In the genomic region with DNA sequence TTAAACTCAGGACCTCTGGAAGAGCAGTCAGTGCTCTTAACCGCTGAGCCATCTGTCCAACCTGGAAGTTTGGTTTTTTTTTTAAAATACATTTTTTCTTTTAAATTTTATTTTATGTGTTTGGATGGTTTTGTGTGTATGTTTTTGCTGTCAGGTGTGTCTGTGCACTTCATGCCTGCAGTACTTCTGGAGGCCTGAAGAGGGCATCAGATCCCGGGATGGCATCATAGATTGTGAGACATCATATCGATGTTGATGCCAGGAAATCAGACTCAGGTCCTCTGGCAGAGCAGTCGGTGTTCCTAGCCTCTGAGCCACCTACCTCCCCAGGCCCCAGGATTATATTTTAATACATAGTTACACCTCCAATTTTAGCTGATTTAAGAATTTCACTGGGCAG, we compare ENCODE assay signal across 28 mouse cellular contexts. TPM values are rescaled to one million over a fixed set of nuclear protein-coding genes. Genes with fewer than 3 reads are reported as not detected.
A peak's percentile ranks its signal among the peaks of the same experiment; 100 is the strongest.
DNase-seq lines count a peak whose midpoint lies in the region; ATAC-seq and TF ChIP-seq lines count a peak whose summit lies in the region.
"Had no signal": no experiment of that assay in that cellular context is flagged by ENCODE, and none has a peak within 500 bp of the region (broad histone marks: within the 10 kb centered on the region; RNA-seq: fewer than 3 reads in every experiment).

No protein-coding gene starts in this region.

- no peak for ATAC-seq in kidney, postnatal 0 days (replicated peaks; ENCODE audit: low FRiP score, low read depth)
- ATAC-seq in lung, postnatal 0 days: no peak
- ATAC-seq in activated CD4-positive, CD25-positive, alpha-beta regulatory T cell, adult 4 months: no peak
- ATAC-seq: forebrain, embryonic 14.5 days; inflammation-experienced regulatory T-cells, adult 6 months; midbrain, embryonic 16.5 days had no signal

- TF ChIP-seq POLR2A in MEL (IDR thresholded peaks at IDR 0.05; ENCODE audit: control insufficient read depth in 1 of 2, insufficient read depth in 1 of 2, low read depth in 1 of 2, low read length in 2 of 2, poor library complexity in 1 of 2): no peak
- no peak for TF ChIP-seq POLR2A in small intestine, adult 2 months (IDR thresholded peaks at IDR 0.05; ENCODE audit: low read depth, low read length)

- no peak for DNase-seq in kidney, postnatal 0 days (ENCODE audit: low spot score)
- no peak for DNase-seq in kidney, postnatal 25 days
- DNase-seq in lung, postnatal 0 days (ENCODE audit: low spot score): no peak
- no peak for DNase-seq in lung, adult 18-20 months
- DNase-seq in MEL (ENCODE audit: low read depth, low spot score): no peak
- DNase-seq: adrenal gland, adult 2 months; cerebellum, postnatal 10 days; layer of hippocampus, postnatal 36 days; liver, embryonic 13.5 days; lung, postnatal 14 days; right cerebral cortex, postnatal 25 days; thymus, postnatal 25 days had no signal

- no peak overlapping the region for H3K27ac ChIP-seq in kidney, postnatal 0 days
- H3K27ac ChIP-seq in lung, postnatal 0 days (ENCODE audit: low read length): no peak overlapping the region
- H3K27ac ChIP-seq in MEL (ENCODE audit: control insufficient read depth, low read depth, low read length): no peak overlapping the region
- no peak overlapping the region for H3K27ac ChIP-seq in small intestine, adult 2 months (ENCODE audit: insufficient read depth, low read depth, low read length)
- H3K27ac ChIP-seq: embryonic facial prominence, embryonic 12.5 days; heart, embryonic 10.5 days; hindbrain, embryonic 12.5 days; kidney, embryonic 15.5 days; liver, embryonic 13.5 days had no signal

- H3K9me3 ChIP-seq in kidney, postnatal 0 days (replicated peaks; ENCODE audit: low read length): no peaks in the 10 kb centered on the region
- no peaks in the 10 kb centered on the region for H3K9me3 ChIP-seq in lung, postnatal 0 days (ENCODE audit: low read length)
- H3K9me3 ChIP-seq in MEL (replicated peaks; ENCODE audit: insufficient read depth, low read length): no peaks in the 10 kb centered on the region
- H3K9me3 ChIP-seq: embryonic facial prominence, embryonic 12.5 days; G1E; heart, embryonic 10.5 days; hindbrain, embryonic 12.5 days; kidney, embryonic 15.5 days; liver, embryonic 13.5 days had no signal

- no peak overlapping the region for H3K9ac ChIP-seq in kidney, postnatal 0 days (ENCODE audit: low read depth, low read length)
- no peak overlapping the region for H3K9ac ChIP-seq in lung, postnatal 0 days (replicated peaks; ENCODE audit: low read depth)
- no peak overlapping the region for H3K9ac ChIP-seq in MEL (ENCODE audit: control insufficient read depth, low read depth, low read length, poor library complexity, severe bottlenecking)
- H3K9ac ChIP-seq: embryonic facial prominence, embryonic 12.5 days; hindbrain, embryonic 12.5 days; kidney, embryonic 15.5 days; liver, embryonic 13.5 days had no signal

- TF ChIP-seq RAD21 in MEL (IDR thresholded peaks at IDR 0.05; ENCODE audit: low read depth, low read length): peak; percentile 41

- no peaks in the 10 kb centered on the region for H3K27me3 ChIP-seq in kidney, postnatal 0 days (ENCODE audit: insufficient read depth, low read length)
- no peaks in the 10 kb centered on the region for H3K27me3 ChIP-seq in lung, postnatal 0 days (replicated peaks; ENCODE audit: insufficient read depth, low read length)
- no peaks in the 10 kb centered on the region; a peak in 2 of 4 replicates for H3K27me3 ChIP-seq in MEL (ENCODE audit: control insufficient read depth in 1 of 2, insufficient read depth in 2 of 2, low read length in 2 of 2)
- H3K27me3 ChIP-seq in small intestine, adult 2 months (ENCODE audit: control insufficient read depth, insufficient read depth, low read length): no peaks in the 10 kb centered on the region
- H3K27me3 ChIP-seq: embryonic facial prominence, embryonic 12.5 days; hindbrain, embryonic 12.5 days; liver, embryonic 13.5 days had no signal

- no peak for TF ChIP-seq EP300 in lung, postnatal 0 days (IDR thresholded peaks at IDR 0.05)
- no peak for TF ChIP-seq EP300 in MEL (IDR thresholded peaks at IDR 0.05; ENCODE audit: low read depth in 1 of 2, low read length in 2 of 2)

- H3K4me1 ChIP-seq in kidney, postnatal 0 days (replicated peaks; ENCODE audit: insufficient read depth, low read length): no peaks in the 10 kb centered on the region
- H3K4me1 ChIP-seq in lung, postnatal 0 days (ENCODE audit: insufficient read depth, low read depth, low read length): no peaks in the 10 kb centered on the region
- H3K4me1 ChIP-seq in MEL (ENCODE audit: control insufficient read depth in 1 of 2, insufficient read depth in 2 of 2, low read length in 2 of 2): no peaks in the 10 kb centered on the region
- H3K4me1 ChIP-seq in small intestine, adult 2 months (ENCODE audit: control insufficient read depth, insufficient read depth, insufficient read length, low read length): no peaks in the 10 kb centered on the region
- H3K4me1 ChIP-seq: hindbrain, embryonic 12.5 days; liver, embryonic 13.5 days had no signal

- WGBS in kidney, postnatal 0 days: 91% methylated on average over 4 of the region's 4 CpGs
- 87% methylated on average over 4 of the region's 4 CpGs for WGBS in lung, postnatal 0 days
- WGBS in small intestine, adult 2 months: 94% methylated on average over 4 of the region's 4 CpGs

- TF ChIP-seq CTCF in kidney, postnatal 0 days (IDR thresholded peaks at IDR 0.05; ENCODE audit: low read depth): peak; percentile 27; the same call in 1 of the 2 replicates
- TF ChIP-seq CTCF in lung, postnatal 0 days (IDR thresholded peaks at IDR 0.05): peak; percentile 25
- TF ChIP-seq CTCF in MEL (IDR thresholded peaks at IDR 0.05 in 2 of 3, conservative IDR thresholded peaks at IDR 0.05 in 1 of 3; ENCODE audit: control insufficient read depth in 1 of 3, insufficient read depth in 1 of 3, low read depth in 2 of 3, low read length in 3 of 3, poor library complexity in 1 of 3, severe bottlenecking in 1 of 3): peak; percentile 42 to 45 (median 43); a peak in 5 of 6 replicates
- TF ChIP-seq CTCF in small intestine, adult 2 months (IDR thresholded peaks at IDR 0.05; ENCODE audit: extremely low read depth, insufficient read length, insufficient replicate concordance, low read depth, low read length): peak; percentile 19; the same call in 1 of the 2 replicates

- no peaks in the 10 kb centered on the region for H3K36me3 ChIP-seq in kidney, postnatal 0 days (ENCODE audit: insufficient read depth, low read length)
- no peaks in the 10 kb centered on the region for H3K36me3 ChIP-seq in lung, postnatal 0 days (ENCODE audit: insufficient read depth, low read length)
- no peaks in the 10 kb centered on the region for H3K36me3 ChIP-seq in MEL (ENCODE audit: control insufficient read depth in 1 of 2, insufficient read depth in 2 of 2, low read length in 2 of 2)
- H3K36me3 ChIP-seq in small intestine, adult 2 months (ENCODE audit: control insufficient read depth, insufficient read depth, low read length): peaks cover 19% of the 10 kb centered on the region
- H3K36me3 ChIP-seq: embryonic facial prominence, embryonic 12.5 days; G1E; heart, embryonic 10.5 days; hindbrain, embryonic 12.5 days; kidney, embryonic 15.5 days; liver, embryonic 13.5 days had no signal

- no peaks in the 10 kb centered on the region for H3K79me2 ChIP-seq in MEL (ENCODE audit: control insufficient read depth, insufficient read depth, low read length, poor library complexity)

- no peak overlapping the region for H3K4me2 ChIP-seq in kidney, postnatal 0 days (ENCODE audit: low read length)
- no peak overlapping the region for H3K4me2 ChIP-seq in lung, postnatal 0 days (replicated peaks; ENCODE audit: low read depth, low read length)
- H3K4me2 ChIP-seq: embryonic facial prominence, embryonic 12.5 days; hindbrain, embryonic 12.5 days; kidney, embryonic 15.5 days; liver, embryonic 13.5 days had no signal

- H3K4me3 ChIP-seq in kidney, postnatal 0 days (replicated peaks; ENCODE audit: low read depth, low read length): no peak overlapping the region
- no peak overlapping the region for H3K4me3 ChIP-seq in lung, postnatal 0 days (ENCODE audit: low read depth, low read length)
- no peak overlapping the region for H3K4me3 ChIP-seq in MEL (ENCODE audit: control insufficient read depth in 1 of 2, insufficient read depth in 1 of 2, low read depth in 2 of 2, low read length in 2 of 2)
- no peak overlapping the region for H3K4me3 ChIP-seq in small intestine, adult 2 months (ENCODE audit: low read depth, low read length)
- H3K4me3 ChIP-seq: embryonic facial prominence, embryonic 12.5 days; erythroblast, embryonic 14.5 days; heart, embryonic 10.5 days; hindbrain, embryonic 12.5 days; kidney, embryonic 15.5 days; liver, embryonic 13.5 days had no signal

TF ChIP-seq in MEL, 35 proteins besides CTCF, POLR2A, EP300 and RAD21 (continues in another document):
- TF ChIP-seq SMC3 (IDR thresholded peaks at IDR 0.05; ENCODE audit: low read depth, low read length): peak; percentile 50
- TF ChIP-seq ELF1 (IDR thresholded peaks at IDR 0.05; ENCODE audit: low read depth, low read length): no peak

RNA-seq across cellular contexts. Expression of a gene that starts 10.3 kb away (rescaled TPM):
- 0.33 and 0.38 TPM in 2 replicates for polyA plus RNA-seq in kidney, postnatal 0 days (2015; fragmentation: Nextera tagmentation; extraction: Ambion mirVana)
- 0.12 and 0.43 TPM in 2 replicates for polyA plus RNA-seq in lung, postnatal 0 days (2015; fragmentation: Nextera tagmentation; extraction: Ambion mirVana)
- total RNA-seq in MEL (2012; rRNA removed): not detected in 2 replicates
- not detected for polyA plus RNA-seq in MEL (2012; ENCODE audit: insufficient read depth in 1 of 2, insufficient read length in 2 of 2, low read depth in 1 of 2, low replicate concordance in 2 of 2, missing spikeins in 1 of 2)
- 31.3 and 92.7 TPM in 2 replicates for polyA plus RNA-seq in small intestine, adult 2 months (2012; rRNA removed)
- polyA plus RNA-seq in activated CD4-positive, CD25-positive, alpha-beta regulatory T cell, adult 4 months (2017; shearing (Covaris generic)): not detected
- total RNA-seq: adrenal gland, adult 2 months; G1E; gastrocnemius, postnatal 4 days; layer of hippocampus, postnatal 36 days; left cerebral cortex, postnatal 25 days; megakaryocyte-erythroid progenitor cell, adult 5-6 weeks; neutrophil, adult 5-6 weeks had no signal
- polyA plus RNA-seq: adrenal gland, adult 2 months; C2C12; embryonic facial prominence, embryonic 12.5 days; erythroblast, embryonic 14.5 days; forebrain, embryonic 14.5 days; G1E; hindbrain, embryonic 12.5 days; inflammation-experienced regulatory T-cells, adult 6 months; midbrain, embryonic 16.5 days had no signal

RNA-seq across cellular contexts. Expression of a gene that starts 18.3 kb away (rescaled TPM):
- 7.4 and 10.0 TPM in 2 replicates for polyA plus RNA-seq in kidney, postnatal 0 days (2015; fragmentation: Nextera tagmentation; extraction: Ambion mirVana)
- 4.4 and 12.7 TPM in 2 replicates for polyA plus RNA-seq in lung, postnatal 0 days (2015; fragmentation: Nextera tagmentation; extraction: Ambion mirVana)
- total RNA-seq in MEL (2012; rRNA removed): 17.6 and 28.6 TPM in 2 replicates
- polyA plus RNA-seq in MEL (2012; ENCODE audit: insufficient read depth in 1 of 2, insufficient read length in 2 of 2, low read depth in 1 of 2, low replicate concordance in 2 of 2, missing spikeins in 1 of 2): 100 to 1,000 TPM in 1 of 2 experiments, 10 to 100 TPM in 1; 16.6 to 132 TPM
- polyA plus RNA-seq in small intestine, adult 2 months (2012; rRNA removed): 0.38 and 1.1 TPM in 2 replicates
- polyA plus RNA-seq in activated CD4-positive, CD25-positive, alpha-beta regulatory T cell, adult 4 months (2017; shearing (Covaris generic)): 10 to 100 TPM; 37.3 to 71.3 TPM
- polyA plus RNA-seq: forebrain, embryonic 14.5 days; hindbrain, embryonic 12.5 days; kidney, embryonic 15.5 days had no signal

RNA-seq across cellular contexts. Expression of a gene that starts 27.9 kb away (rescaled TPM):
- 1.6 and 1.7 TPM in 2 replicates for polyA plus RNA-seq in kidney, postnatal 0 days (2015; fragmentation: Nextera tagmentation; extraction: Ambion mirVana)
- 1.1 and 1.7 TPM in 2 replicates for polyA plus RNA-seq in lung, postnatal 0 days (2015; fragmentation: Nextera tagmentation; extraction: Ambion mirVana)
- not detected in 2 replicates for total RNA-seq in MEL (2012; rRNA removed)
- under 1 TPM in 1 of 2 experiments, not detected in 1; 0.07 TPM for polyA plus RNA-seq in MEL (2012; ENCODE audit: insufficient read depth in 1 of 2, insufficient read length in 2 of 2, low read depth in 1 of 2, low replicate concordance in 2 of 2, missing spikeins in 1 of 2)
- 0.24 and 0.72 TPM in 2 replicates for polyA plus RNA-seq in small intestine, adult 2 months (2012; rRNA removed)
- polyA plus RNA-seq in activated CD4-positive, CD25-positive, alpha-beta regulatory T cell, adult 4 months (2017; shearing (Covaris generic)): not detected
- total RNA-seq: layer of hippocampus, postnatal 36 days; megakaryocyte-erythroid progenitor cell, adult 5-6 weeks had no signal
- polyA plus RNA-seq: forebrain, embryonic 14.5 days; G1E; inflammation-experienced regulatory T-cells, adult 6 months; midbrain, embryonic 16.5 days had no signal

Comparison
In these comparisons a context has a peak if more than half of its experiments do, and no peak if none do; other contexts are left out.
1. RNA of a gene that starts 10.3 kb away (polyA plus RNA-seq): 31.3 to 92.7 TPM in small intestine, adult 2 months; 0.12 to 0.43 TPM in lung, postnatal 0 days, 0.33 to 0.38 TPM in kidney, postnatal 0 days, not detected in MEL and not detected in activated CD4-positive, CD25-positive, alpha-beta regulatory T cell, adult 4 months; every median in the first group is over 10 times any median in the second.
2. Peak in every context shown above with its lines, with median percentiles within 50 percentile points of each other: CTCF ChIP-seq.